Mouse (Mus musculus): Measurements from ENCODE around the gene Mettl16. TPM values are rescaled to one million over a fixed set of nuclear protein-coding genes. Genes with fewer than 3 reads are reported as not detected.
"Not testable (repeated sequence)": the region's sequence is repeated elsewhere in the genome, so short reads cannot be mapped to it uniquely, and the experiment has no call there.

Mettl16 gene
- total and polyA plus RNA-seq, 3 experiments: 22.9 to 36.1 (median 29.4) TPM

- ATAC-seq (ENCODE audit: extremely low read depth, insufficient number of reproducible peaks, low FRiP score, poor library complexity, severe bottlenecking): no peak
- no peak for DNase-seq (ENCODE audit: low spot score)
- no peak overlapping the region for H3K4me3 ChIP-seq (ENCODE audit: low read depth, low read length)
- H3K27me3 ChIP-seq (ENCODE audit: insufficient read depth, low read length): no peaks in the 10 kb centered on the region
- TF ChIP-seq GATA1 (IDR thresholded peaks at IDR 0.05; ENCODE audit: borderline replicate concordance, low read length) (no peak), GATA2 (IDR thresholded peaks at IDR 0.05; ENCODE audit: borderline replicate concordance, low read depth, low read length) (no peak), TAL1 (conservative IDR thresholded peaks at IDR 0.05; ENCODE audit: low read depth, low read length) (no peak), CTCF (IDR thresholded peaks at IDR 0.05; ENCODE audit: low read depth, low read length) (no peak), POLR2AphosphoS5 (IDR thresholded peaks at IDR 0.05; ENCODE audit: insufficient replicate concordance, low read depth, low read length) (no peak)
- H3K36me3 ChIP-seq (replicated peaks): peaks cover 84% of the 10 kb centered on the region
- no peaks in the 10 kb centered on the region for H3K4me1 ChIP-seq (ENCODE audit: insufficient read depth, low read depth, low read length)
- no peaks in the 10 kb centered on the region for H3K9me3 ChIP-seq (replicated peaks)
Observed at GRCm38 (mm10) chr11:74804081-74804627, 33.5 kb downstream of the Mettl16 start.

- no peaks in the 10 kb centered on the region for H3K4me1 ChIP-seq (ENCODE audit: insufficient read depth, low read depth, low read length)
- TF ChIP-seq GATA1 (IDR thresholded peaks at IDR 0.05; ENCODE audit: borderline replicate concordance, low read length) (no peak), POLR2AphosphoS5 (IDR thresholded peaks at IDR 0.05; ENCODE audit: insufficient replicate concordance, low read depth, low read length) (no peak), CTCF (IDR thresholded peaks at IDR 0.05; ENCODE audit: low read depth, low read length) (no peak), TAL1 (conservative IDR thresholded peaks at IDR 0.05; ENCODE audit: low read depth, low read length) (no peak), GATA2 (IDR thresholded peaks at IDR 0.05; ENCODE audit: borderline replicate concordance, low read depth, low read length) (no peak)
- peaks cover 80% of the 10 kb centered on the region for H3K36me3 ChIP-seq (replicated peaks)
- H3K9me3 ChIP-seq (replicated peaks): no peaks in the 10 kb centered on the region
- ATAC-seq (ENCODE audit: extremely low read depth, insufficient number of reproducible peaks, low FRiP score, poor library complexity, severe bottlenecking) (no peak), DNase-seq (ENCODE audit: low spot score) (no peak)
- no peak overlapping the region for H3K4me3 ChIP-seq (ENCODE audit: low read depth, low read length)
- H3K27me3 ChIP-seq (ENCODE audit: insufficient read depth, low read length): no peaks in the 10 kb centered on the region
Observed at GRCm38 (mm10) chr11:74807246-74807882, 36.7 kb downstream of the Mettl16 start.

GRCm38 (mm10) chr11:74808251-74808853, 37.7 kb downstream of the Mettl16 start:
- DNase-seq (ENCODE audit: low spot score): no peak

GRCm38 (mm10) chr11:74810134-74810533, 39.5 kb downstream of the Mettl16 start:
- Histone ChIP-seq H3K4me3 (ENCODE audit: low read depth, low read length) (no peak overlapping the region), H3K4me1 (ENCODE audit: insufficient read depth, low read depth, low read length) (no peaks in the 10 kb centered on the region), H3K9me3 (replicated peaks) (no peaks in the 10 kb centered on the region), H3K27me3 (ENCODE audit: insufficient read depth, low read length) (no peaks in the 10 kb centered on the region), H3K36me3 (replicated peaks) (peaks cover 82% of the 10 kb centered on the region)
- ATAC-seq (ENCODE audit: extremely low read depth, insufficient number of reproducible peaks, low FRiP score, poor library complexity, severe bottlenecking) (no peak), DNase-seq (ENCODE audit: low spot score) (no peak)
- TF ChIP-seq TAL1 (conservative IDR thresholded peaks at IDR 0.05; ENCODE audit: low read depth, low read length): no peak

More at GRCm38 (mm10) chr11:74808251-74808853, 37.7 kb downstream of the Mettl16 start:
- Histone ChIP-seq H3K9me3 (replicated peaks) (no peaks in the 10 kb centered on the region), H3K4me1 (ENCODE audit: insufficient read depth, low read depth, low read length) (no peaks in the 10 kb centered on the region), H3K4me3 (ENCODE audit: low read depth, low read length) (no peak overlapping the region), H3K27me3 (ENCODE audit: insufficient read depth, low read length) (no peaks in the 10 kb centered on the region), H3K36me3 (replicated peaks) (peaks cover 81% of the 10 kb centered on the region)
- no peak for ATAC-seq (ENCODE audit: extremely low read depth, insufficient number of reproducible peaks, low FRiP score, poor library complexity, severe bottlenecking)
- TF ChIP-seq POLR2AphosphoS5 (IDR thresholded peaks at IDR 0.05; ENCODE audit: insufficient replicate concordance, low read depth, low read length) (no peak), CTCF (IDR thresholded peaks at IDR 0.05; ENCODE audit: low read depth, low read length) (no peak), GATA2 (IDR thresholded peaks at IDR 0.05; ENCODE audit: borderline replicate concordance, low read depth, low read length) (no peak), GATA1 (IDR thresholded peaks at IDR 0.05; ENCODE audit: borderline replicate concordance, low read length) (no peak), TAL1 (conservative IDR thresholded peaks at IDR 0.05; ENCODE audit: low read depth, low read length) (no peak)

GRCm38 (mm10) chr11:74811027-74811426, 40.4 kb downstream of the Mettl16 start:
- not testable (repeated sequence) for H3K4me3 ChIP-seq (ENCODE audit: low read depth, low read length); ATAC-seq (ENCODE audit: extremely low read depth, insufficient number of reproducible peaks, low FRiP score, poor library complexity, severe bottlenecking); DNase-seq (ENCODE audit: low spot score); H3K9me3 ChIP-seq (replicated peaks); H3K4me1 ChIP-seq (ENCODE audit: insufficient read depth, low read depth, low read length); H3K27me3 ChIP-seq (ENCODE audit: insufficient read depth, low read length)
- peaks cover 76% of the 10 kb centered on the region for H3K36me3 ChIP-seq (replicated peaks)

GRCm38 (mm10) chr11:74811538-74811937, 40.9 kb downstream of the Mettl16 start:
- Histone ChIP-seq H3K4me1 (ENCODE audit: insufficient read depth, low read depth, low read length) (no peaks in the 10 kb centered on the region), H3K36me3 (replicated peaks) (peaks cover 76% of the 10 kb centered on the region), H3K9me3 (replicated peaks) (no peaks in the 10 kb centered on the region), H3K4me3 (ENCODE audit: low read depth, low read length) (no peak overlapping the region), H3K27me3 (ENCODE audit: insufficient read depth, low read length) (no peaks in the 10 kb centered on the region)
- no peak for TF ChIP-seq TAL1 (conservative IDR thresholded peaks at IDR 0.05; ENCODE audit: low read depth, low read length)
- TF ChIP-seq CTCF (IDR thresholded peaks at IDR 0.05; ENCODE audit: low read depth, low read length): no peak
- TF ChIP-seq GATA1 (IDR thresholded peaks at IDR 0.05; ENCODE audit: borderline replicate concordance, low read length): no peak
- no peak for TF ChIP-seq GATA2 (IDR thresholded peaks at IDR 0.05; ENCODE audit: borderline replicate concordance, low read depth, low read length)
- TF ChIP-seq POLR2AphosphoS5 (IDR thresholded peaks at IDR 0.05; ENCODE audit: insufficient replicate concordance, low read depth, low read length): no peak
- ATAC-seq (ENCODE audit: extremely low read depth, insufficient number of reproducible peaks, low FRiP score, poor library complexity, severe bottlenecking) (no peak), DNase-seq (ENCODE audit: low spot score) (no peak)
